Mouse (Mus musculus) heart, embryonic 15.5 days (tissue): ENCODE data around the gene Spin1. TPM values are rescaled to one million over a fixed set of nuclear protein-coding genes. Genes with fewer than 3 reads are reported as not detected.

Experiments used
- ATAC-seq: fragments of 200-750 bp; cut with Nextera tagmentation; replicated peaks from 2 replicates; pipeline ENCODE4 v1.8.0; 2017; ENCODE audit warnings: low read depth, moderate TSS enrichment; ENCODE audit not compliant: insufficient number of reproducible peaks, insufficient read depth, low FRiP score
- H3K27ac ChIP-seq: fragments of 300-500 bp; sonication (generic); 2 replicates; pipeline ENCODE4 v1.5.1; 2015; ENCODE audit warnings: mild to moderate bottlenecking, inconsistent platforms
- H3K27me3 ChIP-seq: fragments of 300-500 bp; sonication (generic); 2 replicates; pipeline ENCODE4 v1.6.1; 2015; ENCODE audit warnings: inconsistent platforms
- H3K36me3 ChIP-seq: fragments of 300-500 bp; sonication (generic); 2 replicates; pipeline ENCODE4 v1.6.1; 2015; ENCODE audit warnings: mild to moderate bottlenecking, inconsistent platforms
- H3K4me1 ChIP-seq: fragments of 300-500 bp; sonication (generic); replicated peaks from 2 replicates; pipeline ENCODE4 v1.6.1; 2015; ENCODE audit warnings: inconsistent platforms
- H3K4me2 ChIP-seq: fragments of 300-500 bp; sonication (generic); 2 replicates; pipeline ENCODE4 v1.6.1; 2015; ENCODE audit warnings: inconsistent platforms, mild to moderate bottlenecking, moderate library complexity
- H3K4me3 ChIP-seq: fragments of 300-500 bp; sonication (generic); 2 replicates; pipeline ENCODE4 v1.5.1; 2015; ENCODE audit warnings: mild to moderate bottlenecking, inconsistent platforms
- H3K9ac ChIP-seq: fragments of 300-500 bp; sonication (generic); 2 replicates; pipeline ENCODE4 v1.6.1; 2015; ENCODE audit warnings: mild to moderate bottlenecking, inconsistent platforms
- H3K9me3 ChIP-seq: fragments of 300-500 bp; sonication (generic); replicated peaks from 2 replicates; pipeline ENCODE4 v1.6.1; 2016; ENCODE audit warnings: inconsistent platforms
- WGBS: fragments of 180-500 bp; shearing (Covaris S2); methylation state at CpG from one replicate; pipeline ENCODE4 v1.1.7; 2015; ENCODE audit warnings: mixed read lengths; 5-methylcytosine and 5-hydroxymethylcytosine counted together
- polyA plus RNA-seq: library from polyadenylated mRNA; unstranded; fragments of >200 nt; fragmentation: Nextera tagmentation; extraction: Ambion mirVana; gene quantifications from 2 replicates; pipeline ENCODE4 v1.2.1, GENCODE M21; 2015

Gene Spin1
- polyA plus RNA-seq, 1 experiment from 2014 or later: 45.1 TPM

DNA sequence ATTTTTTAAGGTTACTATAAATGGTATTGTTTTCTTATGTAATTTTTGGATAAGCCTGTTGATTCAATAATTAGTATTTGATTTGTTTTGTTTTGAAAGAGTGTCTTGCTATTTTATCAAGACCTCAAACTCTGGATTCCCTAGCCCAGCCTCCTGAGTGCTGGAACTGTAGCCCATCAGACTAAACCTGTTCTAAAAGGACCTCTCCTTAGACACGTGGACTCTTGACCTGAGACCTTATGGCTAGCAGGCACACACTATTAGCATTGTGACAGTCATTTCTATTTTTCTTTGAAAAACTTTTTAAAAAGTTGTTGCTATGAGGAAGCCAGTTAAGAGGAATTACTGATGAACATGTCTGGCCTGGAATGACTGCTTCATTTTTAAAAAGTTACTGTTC is 46.4 kb downstream of the Spin1 start:
- H3K4me1 ChIP-seq: 0 out of 2 replicates have a peak, but pooled peaks cover 2% of the 10 kb centered on the region
- ATAC-seq: no peak
- H3K4me2 ChIP-seq: no peak overlapping the region
- H3K9ac ChIP-seq: no peak overlapping the region
- no peak overlapping the region for H3K27ac ChIP-seq
- no peak overlapping the region for H3K4me3 ChIP-seq
- no peaks in the 10 kb centered on the region for H3K9me3 ChIP-seq
- H3K36me3 ChIP-seq: peaks cover 30% of the 10 kb centered on the region
- WGBS: 67% methylated on average over 1 of the region's 1 CpGs
- no peaks in the 10 kb centered on the region for H3K27me3 ChIP-seq

DNA sequence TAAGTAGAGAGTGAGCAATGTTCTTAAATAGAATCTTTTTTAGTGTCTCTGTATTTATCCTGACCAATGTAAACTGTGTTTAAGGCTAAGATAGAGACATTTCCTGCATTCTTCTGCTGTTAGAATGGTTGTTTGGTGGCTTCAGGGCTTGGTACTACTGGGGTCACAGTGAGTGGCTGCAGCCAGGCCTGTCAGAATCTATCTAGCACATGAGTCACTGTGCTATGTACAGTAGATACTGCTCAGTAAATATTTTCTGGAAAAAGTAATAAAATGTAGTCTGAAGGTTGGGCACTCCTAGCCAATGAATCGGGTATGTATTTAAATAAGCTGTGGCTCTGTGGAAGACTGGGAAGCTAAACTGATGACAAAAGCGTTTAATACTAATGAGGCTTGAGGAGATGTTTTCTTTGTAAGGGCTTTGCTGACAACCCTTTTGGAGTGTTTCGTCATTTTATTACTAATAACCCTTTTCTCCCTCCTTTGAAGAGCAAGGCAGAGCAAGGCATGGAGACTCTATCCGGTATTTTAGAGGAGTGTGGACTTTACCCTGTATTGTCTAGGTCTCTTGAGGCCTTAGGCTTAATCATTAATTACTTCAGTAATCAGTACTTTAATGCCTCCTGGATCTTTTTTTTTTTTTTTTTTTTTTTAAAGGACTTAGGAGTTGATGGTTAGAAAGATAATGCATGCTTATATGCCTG is 52.4 kb downstream of the Spin1 start:
- no peaks in the 10 kb centered on the region for H3K27me3 ChIP-seq
- no peak overlapping the region for H3K9ac ChIP-seq
- no peak overlapping the region for H3K27ac ChIP-seq
- no peaks in the 10 kb centered on the region for H3K9me3 ChIP-seq
- H3K4me2 ChIP-seq: no peak overlapping the region
- no peak for ATAC-seq
- WGBS: 87% methylated on average over 4 of the region's 4 CpGs
- no peak overlapping the region for H3K4me3 ChIP-seq
- peaks cover 12% of the 10 kb centered on the region for H3K4me1 ChIP-seq
- peaks cover 29% of the 10 kb centered on the region for H3K36me3 ChIP-seq

DNA sequence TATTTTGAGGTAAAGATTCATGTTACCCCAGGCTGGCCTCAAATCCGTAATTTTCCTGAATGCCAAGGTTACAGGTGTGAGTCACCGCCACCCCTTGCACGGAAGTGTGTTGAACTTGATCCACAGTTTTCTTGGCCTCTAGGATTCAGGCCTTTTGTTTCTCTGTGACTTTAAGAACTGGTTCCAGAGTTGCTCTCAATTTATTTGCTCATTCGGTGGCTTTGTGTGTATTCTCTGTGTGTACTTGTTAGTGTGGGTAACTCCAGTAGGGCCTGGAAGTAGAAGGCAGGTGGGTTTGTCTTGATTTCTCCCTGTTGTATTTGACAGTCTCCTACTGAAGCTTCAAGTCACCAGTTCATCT is 53.0 kb downstream of the Spin1 start:
- Histone ChIP-seq H3K36me3 (peaks cover 29% of the 10 kb centered on the region), H3K4me2 (no peak overlapping the region), H3K9ac (no peak overlapping the region), H3K4me3 (no peak overlapping the region), H3K27ac (no peak overlapping the region), H3K27me3 (no peaks in the 10 kb centered on the region), H3K4me1 (peaks cover 12% of the 10 kb centered on the region), H3K9me3 (no peaks in the 10 kb centered on the region)
- WGBS: 86% methylated on average over 4 of the region's 4 CpGs
- no peak for ATAC-seq

DNA sequence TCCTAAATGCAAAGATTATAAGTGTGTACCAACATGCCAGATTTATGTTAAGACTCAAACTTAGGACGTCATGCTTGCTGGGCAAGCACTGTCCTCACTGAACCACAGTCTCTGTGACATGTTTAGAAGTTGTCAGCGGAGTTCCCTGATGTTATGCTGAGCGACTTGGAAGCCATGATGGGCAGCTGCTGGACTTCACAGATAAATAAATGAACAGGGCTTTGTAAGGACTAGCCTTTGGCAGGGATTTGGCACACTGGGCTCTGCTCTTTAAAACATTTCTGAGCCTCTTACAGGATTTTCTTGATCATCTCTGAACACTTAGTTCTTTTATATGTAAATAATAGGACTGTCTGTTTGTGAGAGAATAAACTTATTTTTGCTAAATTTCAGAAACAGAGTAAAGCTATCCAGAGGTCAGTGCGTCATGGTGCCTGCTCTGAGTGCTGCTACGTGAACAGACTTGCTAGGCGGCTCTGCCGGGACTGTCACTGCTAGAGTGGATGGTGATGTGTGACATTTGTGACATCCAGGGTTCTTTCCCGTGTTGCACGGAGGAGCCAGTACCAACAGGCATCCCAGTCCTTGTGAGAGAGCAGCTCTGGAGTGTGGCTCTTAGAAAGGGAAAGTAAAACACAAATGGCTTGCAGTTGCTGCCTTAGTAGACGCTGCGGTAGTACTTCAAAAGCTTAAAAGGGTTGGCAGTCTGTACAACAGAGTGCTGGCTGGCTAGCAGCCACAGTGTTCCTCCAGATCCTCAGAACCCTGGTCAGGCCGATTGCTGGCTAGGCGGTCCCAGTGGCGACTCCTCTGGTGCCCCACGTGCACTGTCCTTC is 54.7 kb downstream of the Spin1 start:
- H3K27me3 ChIP-seq: no peaks in the 10 kb centered on the region
- peak overlapping the region; percentile 31 for H3K4me2 ChIP-seq
- peaks cover 12% of the 10 kb centered on the region for H3K4me1 ChIP-seq
- peak overlapping the region; percentile 79 for H3K27ac ChIP-seq
- peak overlapping the region; percentile 4; the same call in 1 of the 2 replicates for H3K4me3 ChIP-seq
- no peaks in the 10 kb centered on the region for H3K9me3 ChIP-seq
- 54% methylated on average over 15 of the region's 15 CpGs for WGBS
- H3K36me3 ChIP-seq: peaks cover 19% of the 10 kb centered on the region
- peak; percentile 86 for ATAC-seq
- no peak overlapping the region for H3K9ac ChIP-seq

DNA sequence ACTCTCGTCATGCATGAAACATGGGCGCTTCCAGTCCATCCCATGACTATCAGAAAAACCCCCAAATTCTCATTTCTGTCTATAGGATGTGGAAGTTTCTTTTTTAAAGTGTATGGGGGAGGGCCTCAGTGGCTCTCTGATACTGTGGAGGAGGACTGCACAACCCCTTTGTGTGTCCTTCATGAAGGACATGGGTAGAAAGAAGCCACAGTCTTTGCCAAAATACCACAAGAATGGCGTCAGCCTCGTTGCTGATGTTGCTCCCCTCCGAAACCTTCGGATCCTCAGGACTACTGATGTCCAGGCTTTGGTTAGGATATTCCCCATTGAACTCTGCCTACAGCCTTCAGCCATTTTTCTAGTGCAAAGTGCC is 55.3 kb downstream of the Spin1 start:
- H3K9ac ChIP-seq: no peak overlapping the region
- 77% methylated on average over 6 of the region's 6 CpGs for WGBS
- no peaks in the 10 kb centered on the region for H3K9me3 ChIP-seq
- H3K27me3 ChIP-seq: no peaks in the 10 kb centered on the region
- peak overlapping the region; percentile 31 for H3K4me2 ChIP-seq
- peak overlapping the region; percentile 79 for H3K27ac ChIP-seq
- 0 out of 2 replicates have a peak overlapping the region, but pooled peaks have one; percentile 4 for H3K4me3 ChIP-seq
- ATAC-seq: peak; percentile 50; the same call in 1 of the 2 replicates
- H3K36me3 ChIP-seq: peaks cover 16% of the 10 kb centered on the region; the same call in 1 of the 2 replicates
- H3K4me1 ChIP-seq: peaks cover 12% of the 10 kb centered on the region

DNA sequence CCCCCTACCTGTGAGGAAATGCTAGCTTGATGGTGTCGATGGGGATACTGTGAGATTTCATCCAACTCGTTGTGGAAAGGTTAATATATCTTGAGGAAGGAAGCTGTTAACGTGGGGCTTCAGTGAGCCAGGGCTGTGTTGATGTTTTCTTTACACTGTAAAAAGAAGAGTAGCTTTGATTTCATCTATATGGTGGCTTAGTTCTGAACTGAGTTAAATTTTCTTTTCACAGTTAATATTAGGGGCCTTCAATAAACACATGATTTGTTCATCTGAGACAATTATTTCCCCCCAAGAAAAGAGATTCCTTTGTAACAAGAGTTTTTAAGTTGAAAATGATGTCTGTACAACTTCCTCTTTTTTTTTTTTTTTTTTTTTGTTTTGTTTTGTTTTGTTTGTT is 56.6 kb downstream of the Spin1 start:
- no peak overlapping the region for H3K4me3 ChIP-seq
- peaks cover 16% of the 10 kb centered on the region; the same call in 1 of the 2 replicates for H3K36me3 ChIP-seq
- no peaks in the 10 kb centered on the region for H3K9me3 ChIP-seq
- H3K4me2 ChIP-seq: no peak overlapping the region
- no peak overlapping the region for H3K27ac ChIP-seq
- ATAC-seq: no peak
- H3K27me3 ChIP-seq: no peaks in the 10 kb centered on the region
- peaks cover 14% of the 10 kb centered on the region for H3K4me1 ChIP-seq
- H3K9ac ChIP-seq: no peak overlapping the region
- WGBS: 60% methylated on average over 3 of the region's 3 CpGs

DNA sequence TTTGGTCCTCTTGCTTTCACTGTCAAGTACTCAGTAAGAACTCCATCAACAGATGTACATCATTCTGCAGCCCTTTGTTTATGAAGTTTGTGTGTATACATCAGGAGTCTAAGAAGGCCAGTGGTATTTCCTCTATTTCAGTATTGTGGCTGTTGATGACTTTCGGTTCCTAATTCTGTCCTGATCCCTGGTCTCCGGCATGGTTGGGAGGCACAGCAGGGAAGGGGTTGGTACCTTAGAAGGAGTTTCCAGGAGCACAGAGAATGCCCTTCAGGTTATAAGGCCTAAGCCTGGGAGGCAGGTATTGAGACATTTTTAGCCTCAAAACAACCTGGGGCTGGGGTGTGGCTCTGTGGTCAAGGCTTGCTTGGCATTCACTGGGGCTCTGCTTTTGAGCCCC is 61.0 kb downstream of the Spin1 start:
- H3K4me3 ChIP-seq: no peak overlapping the region
- H3K4me1 ChIP-seq: 0 out of 2 replicates have a peak, but pooled peaks cover 2% of the 10 kb centered on the region
- H3K27ac ChIP-seq: no peak overlapping the region
- no peaks in the 10 kb centered on the region for H3K27me3 ChIP-seq
- H3K9me3 ChIP-seq: no peaks in the 10 kb centered on the region
- no peaks in the 10 kb centered on the region for H3K36me3 ChIP-seq
- WGBS: 78% methylated on average over 2 of the region's 2 CpGs
- no peak for ATAC-seq
- no peak overlapping the region for H3K4me2 ChIP-seq
- no peak overlapping the region for H3K9ac ChIP-seq

DNA sequence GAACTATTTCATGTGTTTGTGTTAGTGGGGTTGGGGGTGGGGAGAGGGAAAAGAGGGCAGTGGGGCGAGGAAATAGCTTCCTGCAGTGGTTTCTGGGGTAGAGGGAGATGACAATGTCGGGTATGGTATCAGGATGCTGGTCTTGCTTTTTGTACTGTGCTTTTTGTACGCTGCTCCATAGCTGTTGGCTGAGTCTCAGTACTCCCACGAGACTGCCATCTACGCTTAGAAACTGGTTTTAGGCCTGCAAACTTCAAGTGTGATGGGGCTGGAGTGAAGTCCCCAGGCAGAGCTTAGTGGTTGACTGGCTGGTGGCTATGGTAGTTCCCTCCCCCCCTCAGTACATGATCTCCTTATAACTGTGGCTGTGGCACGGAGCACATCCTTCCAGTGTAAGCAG is 61.6 kb downstream of the Spin1 start:
- no peak overlapping the region for H3K9ac ChIP-seq
- H3K27me3 ChIP-seq: no peaks in the 10 kb centered on the region
- no peak overlapping the region for H3K27ac ChIP-seq
- no peaks in the 10 kb centered on the region for H3K36me3 ChIP-seq
- no peak overlapping the region for H3K4me3 ChIP-seq
- no peak for ATAC-seq
- WGBS: 85% methylated on average over 6 of the region's 6 CpGs
- H3K9me3 ChIP-seq: no peaks in the 10 kb centered on the region
- 0 out of 2 replicates have a peak, but pooled peaks cover 2% of the 10 kb centered on the region for H3K4me1 ChIP-seq
- H3K4me2 ChIP-seq: no peak overlapping the region

DNA sequence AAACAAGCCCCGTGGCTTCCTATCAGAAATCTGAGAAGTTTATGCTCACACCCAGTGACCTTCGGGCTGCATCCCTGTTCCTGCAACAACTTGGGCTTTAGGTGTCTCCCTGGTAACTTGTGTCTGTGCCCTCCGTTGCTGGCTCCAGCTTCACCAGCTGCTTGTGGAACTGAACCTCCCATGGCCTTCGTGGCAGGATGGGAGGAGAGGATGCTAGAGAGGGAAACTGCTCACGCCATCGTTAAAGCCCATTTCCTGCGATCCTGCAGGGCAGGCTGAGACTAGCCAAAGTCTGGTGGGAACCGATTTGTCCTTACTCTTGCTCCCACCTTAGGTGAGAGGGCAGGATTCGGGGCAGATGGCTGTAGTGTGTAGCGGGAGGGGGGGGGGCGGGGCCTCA is 66.0 kb downstream of the Spin1 start:
- Histone ChIP-seq H3K27ac (no peak overlapping the region), H3K9me3 (no peaks in the 10 kb centered on the region), H3K4me1 (peaks cover 15% of the 10 kb centered on the region), H3K36me3 (no peaks in the 10 kb centered on the region), H3K4me2 (no peak overlapping the region), H3K9ac (no peak overlapping the region), H3K4me3 (no peak overlapping the region), H3K27me3 (peaks cover 7% of the 10 kb centered on the region)
- no peak for ATAC-seq
- WGBS: 59% methylated on average over 11 of the region's 11 CpGs

DNA sequence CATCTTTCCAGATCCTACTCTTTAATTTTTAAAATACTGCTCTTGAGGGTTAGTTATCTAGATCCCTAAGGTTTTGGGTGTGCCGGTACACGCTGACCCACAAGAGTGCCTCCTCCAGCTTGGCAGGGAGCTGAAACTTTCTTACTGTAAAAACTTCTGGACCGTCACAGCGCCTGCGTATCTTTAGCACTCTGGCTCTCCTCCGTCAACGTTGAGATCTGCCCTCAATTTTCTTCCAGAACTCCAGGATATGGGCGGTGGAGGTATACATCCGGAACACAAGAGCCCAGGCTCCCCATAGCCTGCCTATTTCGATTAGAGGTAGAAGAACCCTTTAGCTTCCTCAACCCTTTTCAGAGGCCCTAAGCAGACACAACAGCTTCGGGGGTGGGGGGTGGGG is 69.5 kb downstream of the Spin1 start:
- H3K4me1 ChIP-seq: peaks cover 20% of the 10 kb centered on the region
- no peaks in the 10 kb centered on the region for H3K9me3 ChIP-seq
- WGBS: 18% methylated on average over 11 of the region's 11 CpGs
- peaks cover 20% of the 10 kb centered on the region for H3K27me3 ChIP-seq
- ATAC-seq: peak; percentile 41; the same call in 1 of the 2 replicates
- peak overlapping the region; percentile 37; the same call in 1 of the 2 replicates for H3K9ac ChIP-seq
- H3K4me3 ChIP-seq: peak overlapping the region; percentile 60
- H3K4me2 ChIP-seq: peak overlapping the region; percentile 99
- H3K27ac ChIP-seq: no peak overlapping the region
- no peaks in the 10 kb centered on the region for H3K36me3 ChIP-seq
